In genomic region chr11:115601174-115601573, GRCm38 (mm10) we compare ENCODE assay signal across 20 mouse cellular contexts. TPM values are rescaled to one million over a fixed set of nuclear protein-coding genes. Genes with fewer than 3 reads are reported as not detected.
DNase-seq lines count a peak whose midpoint lies in the region; ATAC-seq lines count a peak whose summit lies in the region.
"Had no signal": no experiment of that assay in that cellular context is flagged by ENCODE, and none has a peak within 500 bp of the region (broad histone marks: within the 10 kb centered on the region; RNA-seq: fewer than 3 reads in every experiment).

No protein-coding gene starts in this region.

- WGBS in macrophage (ENCODE audit: missing documents), result 11% methylated on average over 4 of the region's 4 CpGs

- H3K79me2 ChIP-seq in macrophage (ENCODE audit: inconsistent target), result peaks cover 92% of the 10 kb centered on the region

- H3K36me3 ChIP-seq in macrophage (ENCODE audit: inconsistent target), result peaks cover 16% of the 10 kb centered on the region

- DNase-seq in 416B (ENCODE audit: low read depth) (peak; percentile 52), A20 (ENCODE audit: low read depth, low spot score) (peak; percentile 72)
- DNase-seq in testis, postnatal 10 days (ENCODE audit: low spot score), result no peak
- DNase-seq in layer of hippocampus, postnatal 25 days (ENCODE audit: extremely low spot score in 1 of 2, low spot score in 1 of 2), result no peak
- DNase-seq in cerebellum, postnatal 14 days, result no peak
- DNase-seq: adrenal gland, adult 8-10 months; cerebellum, adult 18-20 months; gastrocnemius, postnatal 10 days; heart, adult 11 months; kidney, postnatal 36 days; left cerebral cortex, postnatal 4 days; lung, postnatal 4 days had no signal

- no peak overlapping the region for H3K4me3 ChIP-seq in macrophage (ENCODE audit: inconsistent target)
- H3K4me3 ChIP-seq: embryonic facial prominence, embryonic 15.5 days; forebrain, embryonic 15.5 days; limb, embryonic 15.5 days had no signal

- H3K27ac ChIP-seq in macrophage, result peak overlapping the region; percentile 40
- H3K27ac ChIP-seq: embryonic facial prominence, embryonic 15.5 days; forebrain, embryonic 15.5 days; hindbrain, postnatal 0 days; limb, embryonic 15.5 days; midbrain, embryonic 13.5 days had no signal

- peak; percentile 29 for ATAC-seq in granulocyte monocyte progenitor cell, adult 5-6 weeks (replicated peaks; ENCODE audit: poor library complexity, severe bottlenecking)
- ATAC-seq: forebrain, embryonic 15.5 days; hindbrain, postnatal 0 days; intestine, postnatal 0 days; midbrain, embryonic 13.5 days had no signal

RNA-seq across cellular contexts. Expression of gene Mrps7, which starts 2.6 kb away (rescaled TPM):
- total RNA-seq in granulocyte monocyte progenitor cell, adult 5-6 weeks (2014; fragmentation: Nextera tagmentation), result 49.9 and 57.2 TPM in 2 replicates
- total RNA-seq in granulocyte monocyte progenitor cell, adult 5-6 weeks (2017), result 46.9 and 63.8 TPM in 2 replicates
- 10 to 100 TPM in 12 of 26 experiments, 1 to 10 TPM in 14; 2.4 to 16.2 (median 8.0) TPM for total RNA-seq in macrophage (2018; cell fraction: chromatin; rRNA removed)
- 10 to 100 TPM; 21.8 to 37.3 (median 29.2) TPM for total RNA-seq in macrophage (2018; cell fraction: cytosol; rRNA removed)
- 10 to 100 TPM in 18 of 26 experiments, 1 to 10 TPM in 8; 7.1 to 24.1 (median 11.5) TPM for total RNA-seq in macrophage (2018; cell fraction: nucleus; rRNA removed)
- 21.1 to 35.5 TPM (median 25.6 TPM) in 3 replicates for polyA plus RNA-seq in macrophage (2018)
- 10 to 100 TPM; 49.6 to 59.0 TPM for total RNA-seq in layer of hippocampus, postnatal 25 days (2021)

RNA-seq across cellular contexts. Expression of gene Gga3, which starts 2.7 kb away (rescaled TPM):
- 34.1 and 43.3 TPM in 2 replicates for total RNA-seq in granulocyte monocyte progenitor cell, adult 5-6 weeks (2014; fragmentation: Nextera tagmentation)
- 28.2 and 31.8 TPM in 2 replicates for total RNA-seq in granulocyte monocyte progenitor cell, adult 5-6 weeks (2017)
- total RNA-seq in macrophage (2018; cell fraction: chromatin; rRNA removed), result 100 to 1,000 TPM in 17 of 26 experiments, 10 to 100 TPM in 9; 46.6 to 225 (median 115) TPM
- total RNA-seq in macrophage (2018; cell fraction: cytosol; rRNA removed), result 10 to 100 TPM; 12.4 to 32.6 (median 22.4) TPM
- total RNA-seq in macrophage (2018; cell fraction: nucleus; rRNA removed), result 100 to 1,000 TPM in 5 of 26 experiments, 10 to 100 TPM in 21; 28.6 to 160 (median 60.7) TPM
- 15.8 to 69.3 TPM (median 37.7 TPM) in 3 replicates for polyA plus RNA-seq in macrophage (2018)
- total RNA-seq in layer of hippocampus, postnatal 25 days (2021), result 10 to 100 TPM; 60.0 to 75.4 TPM

RNA-seq across cellular contexts. Expression of gene Mif4gd, which starts 11.6 kb away (rescaled TPM):
- total RNA-seq in granulocyte monocyte progenitor cell, adult 5-6 weeks (2014; fragmentation: Nextera tagmentation), result 18.9 and 32.1 TPM in 2 replicates
- 17.5 and 29.5 TPM in 2 replicates for total RNA-seq in granulocyte monocyte progenitor cell, adult 5-6 weeks (2017)
- total RNA-seq in macrophage (2018; cell fraction: chromatin; rRNA removed), result 10 to 100 TPM; 17.5 to 86.6 (median 58.6) TPM
- 10 to 100 TPM; 38.8 to 58.2 (median 50.4) TPM for total RNA-seq in macrophage (2018; cell fraction: cytosol; rRNA removed)
- total RNA-seq in macrophage (2018; cell fraction: nucleus; rRNA removed), result 100 to 1,000 TPM in 1 of 26 experiments, 10 to 100 TPM in 25; 30.6 to 102 (median 72.1) TPM
- 24.9 to 57.5 TPM (median 29.7 TPM) in 3 replicates for polyA plus RNA-seq in macrophage (2018)
- total RNA-seq in layer of hippocampus, postnatal 25 days (2021), result 10 to 100 TPM; 21.7 to 23.7 TPM

RNA-seq across cellular contexts. Expression of gene Slc25a19, which starts 26.9 kb away (rescaled TPM):
- total RNA-seq in granulocyte monocyte progenitor cell, adult 5-6 weeks (2014; fragmentation: Nextera tagmentation), result 21.9 and 26.1 TPM in 2 replicates
- total RNA-seq in granulocyte monocyte progenitor cell, adult 5-6 weeks (2017), result 12.8 and 21.6 TPM in 2 replicates
- 10 to 100 TPM; 11.5 to 92.4 (median 48.7) TPM for total RNA-seq in macrophage (2018; cell fraction: chromatin; rRNA removed)
- total RNA-seq in macrophage (2018; cell fraction: cytosol; rRNA removed), result 10 to 100 TPM in 25 of 26 experiments, 1 to 10 TPM in 1; 8.4 to 30.4 (median 22.0) TPM
- 10 to 100 TPM; 15.6 to 83.5 (median 39.5) TPM for total RNA-seq in macrophage (2018; cell fraction: nucleus; rRNA removed)
- polyA plus RNA-seq in macrophage (2018), result 14.9 to 26.4 TPM (median 17.0 TPM) in 3 replicates
- total RNA-seq in layer of hippocampus, postnatal 25 days (2021), result 10 to 100 TPM; 56.2 to 61.6 TPM

RNA-seq across cellular contexts. Expression of gene Nup85, which starts 36.9 kb away (rescaled TPM):
- total RNA-seq in granulocyte monocyte progenitor cell, adult 5-6 weeks (2014; fragmentation: Nextera tagmentation), result 172 and 175 TPM in 2 replicates
- total RNA-seq in granulocyte monocyte progenitor cell, adult 5-6 weeks (2017), result 170 and 173 TPM in 2 replicates
- total RNA-seq in macrophage (2018; cell fraction: chromatin; rRNA removed), result 10 to 100 TPM in 25 of 26 experiments, 1 to 10 TPM in 1; 10.0 to 98.2 (median 49.3) TPM
- total RNA-seq in macrophage (2018; cell fraction: cytosol; rRNA removed), result 10 to 100 TPM in 25 of 26 experiments, 1 to 10 TPM in 1; 8.5 to 19.6 (median 14.7) TPM
- 100 to 1,000 TPM in 1 of 26 experiments, 10 to 100 TPM in 24, 1 to 10 TPM in 1; 8.9 to 116 (median 27.8) TPM for total RNA-seq in macrophage (2018; cell fraction: nucleus; rRNA removed)
- 11.4 to 41.8 TPM (median 14.7 TPM) in 3 replicates for polyA plus RNA-seq in macrophage (2018)
- 10 to 100 TPM; 44.5 to 44.9 TPM for total RNA-seq in layer of hippocampus, postnatal 25 days (2021)

Comparison
In these comparisons a context has a peak if more than half of its experiments do, and no peak if none do; other contexts are left out.
1. DNase-seq: peak in 416B (single experiment) and A20 (single experiment); none in testis, postnatal 10 days (single experiment), layer of hippocampus, postnatal 25 days (0 of 2) and cerebellum, postnatal 14 days (0 of 2).